Mouse (Mus musculus) ES-E14 (cell line): Measurements from ENCODE around the gene Inpp5e. TPM values are rescaled to one million over a fixed set of nuclear protein-coding genes. Genes with fewer than 3 reads are reported as not detected.

Source experiments
- DNase-seq: peaks from one replicate; pipeline ENCODE4 v3.0.0-alpha.2; 2013; ENCODE audit warnings: low read depth, low spot score
- H3K27ac ChIP-seq: 2 replicates; pipeline ENCODE4 v1.5.1; 2012; ENCODE audit warnings: low read depth, mild to moderate bottlenecking, low read length, moderate library complexity, mixed read lengths; ENCODE audit not compliant: poor library complexity, insufficient read depth, severe bottlenecking
- H3K36me3 ChIP-seq: 2 replicates; pipeline ENCODE4 v1.6.1; 2012; ENCODE audit warnings: mild to moderate bottlenecking, low read length, moderate library complexity, mixed read lengths; ENCODE audit not compliant: control insufficient read depth, poor library complexity, insufficient read depth, severe bottlenecking
- H3K4me1 ChIP-seq, 2 experiments: fragments of 150-350 bp in 1 of 2; sonication (generic) in 1 of 2; 2 replicates each; pipeline ENCODE4 v1.6.1; 2012; ENCODE audit warnings: low read length in 2 of 2, mild to moderate bottlenecking in 1 of 2, mixed read lengths in 1 of 2; ENCODE audit not compliant: control insufficient read depth in 2 of 2, insufficient read depth in 2 of 2, poor library complexity in 1 of 2
- H3K4me3 ChIP-seq, 2 experiments: fragments of 150-350 bp in 1 of 2; sonication (generic) in 1 of 2; 2 replicates each; pipeline ENCODE4 v1.5.1; 2012; ENCODE audit warnings: low read length in 2 of 2, low read depth in 1 of 2, mild to moderate bottlenecking in 1 of 2, mixed read lengths in 1 of 2; ENCODE audit not compliant: insufficient read depth in 1 of 2, poor library complexity in 1 of 2, severe bottlenecking in 1 of 2
- H3K9ac ChIP-seq: 2 replicates; pipeline ENCODE4 v1.6.1; 2012; ENCODE audit warnings: low read depth, mild to moderate bottlenecking, low read length, mixed read lengths; ENCODE audit not compliant: poor library complexity, insufficient read depth, severe bottlenecking
- H3K9me3 ChIP-seq: fragments of 150-350 bp; sonication (generic); 2 replicates; pipeline ENCODE4 v1.6.1; 2012; ENCODE audit warnings: low read depth, mild to moderate bottlenecking, low read length; ENCODE audit not compliant: control insufficient read depth, insufficient read depth
- CHD2 ChIP-seq: IDR thresholded peaks from 2 replicates; pipeline ENCODE4 v1.6.1; 2014; ENCODE audit warnings: mild to moderate bottlenecking, low read depth, low read length, inconsistent platforms
- HCFC1 ChIP-seq: IDR thresholded peaks from 2 replicates; pipeline ENCODE4 v1.6.1; 2012; ENCODE audit warnings: low read length, inconsistent platforms, borderline replicate concordance; ENCODE audit not compliant: insufficient read depth
- MAFK ChIP-seq: IDR thresholded peaks from 2 replicates; pipeline ENCODE4 v1.6.1; 2014; ENCODE audit warnings: mild to moderate bottlenecking, low read depth, low read length, inconsistent platforms; ENCODE audit not compliant: insufficient read depth
- ZC3H11A ChIP-seq: IDR thresholded peaks from 2 replicates; pipeline ENCODE4 v1.6.1; 2012; ENCODE audit warnings: low read depth, mild to moderate bottlenecking, inconsistent platforms, low read length, borderline replicate concordance
- ZNF384 ChIP-seq: IDR thresholded peaks from 2 replicates; pipeline ENCODE4 v1.6.1; 2012; ENCODE audit warnings: low read depth, low read length, inconsistent platforms
- in situ Hi-C, 2 experiments: fragments of 600-800 bp; cut with MboI; formaldehyde crosslinking; loops; one replicate each; pipeline ENCODE4 v1.15.1; 2025; ENCODE audit warnings: low sequenced_read_pairs in 2 of 2, inconsistent platforms in 1 of 2; ENCODE audit not compliant: unreplicated experiment in 2 of 2
- total RNA-seq: library from RNA; depleted of rRNA; stranded (reverse); fragments of 300-350 nt; gene quantifications from 2 replicates; pipeline ENCODE4 v1.2.3, GENCODE M21; 2012

The Inpp5e gene
- total RNA-seq, 1 experiment, result 13.6 TPM

GRCm38 (mm10) chr2:26417066-26417465, 8.1 kb upstream of the Inpp5e start:
- H3K4me3 ChIP-seq, result no peak overlapping the region
- H3K27ac ChIP-seq, result no peak overlapping the region
- TF ChIP-seq ZC3H11A (no peak), CHD2 (no peak), ZNF384 (no peak), MAFK (no peak), HCFC1 (no peak)
- in situ Hi-C loops, result no loop called here
- no peaks in the 10 kb centered on the region for H3K4me1 ChIP-seq
- H3K9ac ChIP-seq, result no peak overlapping the region
- no peaks in the 10 kb centered on the region for H3K9me3 ChIP-seq
- no peak for DNase-seq
- peaks cover 55% of the 10 kb centered on the region for H3K36me3 ChIP-seq

DNA sequence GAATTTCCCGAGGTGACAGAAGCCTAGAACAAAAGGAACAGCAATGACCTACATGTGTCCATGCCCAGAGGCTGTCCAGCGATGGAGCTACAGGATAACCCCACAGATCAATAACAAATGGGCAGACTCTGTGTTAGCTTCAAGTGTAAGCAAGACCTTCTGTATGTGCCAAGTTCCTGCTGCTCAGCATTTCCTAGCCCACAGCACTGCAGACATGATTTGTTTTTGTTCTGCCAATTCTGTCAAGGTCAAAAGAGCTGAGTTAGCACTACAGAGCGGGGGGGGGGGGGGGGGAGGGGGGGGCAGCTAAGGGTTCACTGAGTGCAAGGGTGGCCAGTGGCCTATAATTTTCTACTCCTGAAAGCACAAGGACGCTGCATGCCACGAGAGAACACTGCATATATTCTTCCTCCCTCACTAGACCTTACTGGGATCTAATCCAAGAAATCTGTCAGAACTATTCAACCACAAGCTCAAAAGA, 2.0 kb upstream of the Inpp5e start:
- H3K9me3 ChIP-seq, result no peaks in the 10 kb centered on the region
- TF ChIP-seq ZNF384 (no peak), HCFC1 (no peak), MAFK (no peak), CHD2 (no peak), ZC3H11A (no peak)
- in situ Hi-C loops, result no loop called here
- no peak for DNase-seq
- H3K4me3 ChIP-seq, result no peak overlapping the region
- no peak overlapping the region for H3K27ac ChIP-seq
- peaks cover 0 to 5% of the 10 kb centered on the region in 2 experiments; a peak in 1 of 4 replicates for H3K4me1 ChIP-seq
- peaks cover 31% of the 10 kb centered on the region for H3K36me3 ChIP-seq
- no peak overlapping the region for H3K9ac ChIP-seq

DNA sequence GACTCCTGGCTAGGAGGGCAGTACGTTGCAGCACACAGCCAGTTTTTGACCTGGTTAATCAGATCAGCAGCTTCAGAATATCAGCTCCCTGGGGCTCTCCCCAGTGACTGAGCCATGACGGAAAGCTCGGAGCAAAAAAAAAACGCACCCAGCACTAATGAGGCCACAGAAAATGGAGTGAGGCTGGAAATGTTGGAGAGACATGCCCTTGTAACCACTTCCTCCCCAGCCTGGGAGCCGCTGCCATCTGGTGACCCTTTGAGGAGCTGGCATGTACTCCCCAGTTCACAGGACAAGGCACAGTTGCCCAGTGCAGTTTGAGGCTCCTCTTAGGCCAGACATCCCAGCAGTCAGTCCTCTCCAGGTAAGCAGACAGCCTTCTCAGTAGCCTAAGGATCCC, 1.1 kb upstream of the Inpp5e start:
- Histone ChIP-seq H3K27ac (no peak overlapping the region), H3K4me3 (no peak overlapping the region), H3K4me1 (peaks cover 0 to 5% of the 10 kb centered on the region in 2 experiments; a peak in 1 of 4 replicates), H3K9me3 (no peaks in the 10 kb centered on the region), H3K9ac (no peak overlapping the region), H3K36me3 (peaks cover 24% of the 10 kb centered on the region)
- TF ChIP-seq MAFK (no peak), HCFC1 (no peak), CHD2 (no peak), ZC3H11A (no peak), ZNF384 (no peak)
- in situ Hi-C loops, result no loop called here
- DNase-seq, result no peak

- no peak overlapping the region for H3K4me3 ChIP-seq
- no peak overlapping the region for H3K9ac ChIP-seq
- H3K36me3 ChIP-seq, result peaks cover 19% of the 10 kb centered on the region
- no peaks in the 10 kb centered on the region for H3K9me3 ChIP-seq
- peaks cover 0 to 5% of the 10 kb centered on the region in 2 experiments; a peak in 1 of 4 replicates for H3K4me1 ChIP-seq
- in situ Hi-C loops, result no loop called here
- no peak overlapping the region for H3K27ac ChIP-seq
- TF ChIP-seq MAFK, result no peak
- TF ChIP-seq HCFC1, result no peak
- TF ChIP-seq CHD2, result no peak
- no peak for TF ChIP-seq ZNF384
- no peak for TF ChIP-seq ZC3H11A
- no peak for DNase-seq
These were observed 359 bp upstream of the Inpp5e start for GRCm38 (mm10) chr2:26409362-26409761.

DNA sequence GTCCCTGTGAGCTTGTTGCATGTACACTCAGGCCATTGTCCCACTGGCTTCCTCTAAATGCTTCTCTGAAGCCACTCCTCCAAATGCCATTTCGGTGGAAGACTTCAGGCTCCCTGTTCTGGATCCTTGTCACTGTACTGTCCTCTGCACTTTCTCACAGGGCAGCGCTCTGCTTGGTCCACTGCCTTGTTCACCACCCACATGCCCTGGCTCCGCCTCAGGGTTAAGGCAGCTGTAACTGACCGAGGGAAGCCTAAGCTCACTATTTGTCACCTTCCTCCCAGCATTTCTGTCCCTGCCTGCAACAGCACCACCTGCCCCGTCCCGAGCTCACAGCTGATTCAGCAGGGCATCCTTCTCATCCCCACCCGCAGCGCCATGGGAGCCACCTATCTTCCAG, 5.7 kb downstream of the Inpp5e start:
- DNase-seq, result no peak
- no peak overlapping the region for H3K9ac ChIP-seq
- no peak for TF ChIP-seq CHD2
- H3K9me3 ChIP-seq, result no peaks in the 10 kb centered on the region
- in situ Hi-C loops, result no loop called here
- H3K36me3 ChIP-seq, result peaks cover 22% of the 10 kb centered on the region; the same call in 1 of the 2 replicates
- H3K4me1 ChIP-seq, result peaks cover 0 to 2% of the 10 kb centered on the region in 2 experiments; a peak in 1 of 4 replicates
- no peak overlapping the region for H3K27ac ChIP-seq
- H3K4me3 ChIP-seq, result no peak overlapping the region
